Mouse (Mus musculus) erythroblast, embryonic 14.5 days (primary cell): Measurements from ENCODE around the gene Plac8.

Experiments used
- GATA1 ChIP-seq: IDR thresholded peaks from 2 replicates; pipeline ENCODE4 v1.6.1; 2012; ENCODE audit warnings: low read length, inconsistent platforms, mixed read lengths
- TAL1 ChIP-seq: IDR thresholded peaks from 3 replicates; pipeline ENCODE4 v1.6.1; 2012; ENCODE audit warnings: low read length, inconsistent platforms, mixed read lengths

GRCm38 (mm10) chr5:100559357-100559756 lies 12.7 kb downstream of the Plac8 start:
- no peak for TF ChIP-seq TAL1
- TF ChIP-seq GATA1 = no peak
